Mouse (Mus musculus): Measurements from ENCODE around the gene Creg1. TPM values are rescaled to one million over a fixed set of nuclear protein-coding genes. Genes with fewer than 3 reads are reported as not detected.
"Not testable (repeated sequence)": the region's sequence is repeated elsewhere in the genome, so short reads cannot be mapped to it uniquely, and the experiment has no call there.

The Creg1 gene
- polyA plus RNA-seq, 1 experiment, result 89.4 TPM

DNA sequence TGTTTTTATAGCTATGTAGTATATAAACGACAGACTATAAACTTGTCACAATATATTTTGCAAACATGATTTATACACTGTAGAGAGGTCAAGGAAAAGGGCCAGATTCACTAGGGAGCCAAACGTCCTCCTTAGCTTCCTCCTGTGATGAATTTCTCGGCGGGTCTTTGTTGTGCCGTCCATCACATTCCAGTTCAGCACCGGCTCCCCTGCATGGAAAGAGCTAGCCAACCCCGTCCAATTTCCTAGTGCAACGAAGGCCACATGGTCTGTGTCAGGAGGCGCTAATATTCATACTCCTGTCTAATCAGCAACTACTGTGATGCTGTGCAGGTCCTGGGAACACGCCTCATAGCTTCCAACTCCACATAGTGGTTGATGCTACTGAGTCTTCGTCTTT lies 15.5 kb upstream of the Creg1 start:
- WGBS, result 66% methylated on average over 11 of the region's 11 CpGs
- no peaks in the 10 kb centered on the region for H3K27me3 ChIP-seq (ENCODE audit: control insufficient read depth, insufficient read depth, low read length)
- no peak overlapping the region for H3K27ac ChIP-seq (ENCODE audit: insufficient read depth, low read length)
- no peaks in the 10 kb centered on the region for H3K36me3 ChIP-seq (ENCODE audit: control insufficient read depth, insufficient read depth, low read length)
- peaks cover 3% of the 10 kb centered on the region; the same call in 1 of the 2 replicates for H3K4me1 ChIP-seq (ENCODE audit: control insufficient read depth, insufficient read depth, insufficient read length)
- TF ChIP-seq POLR2A (IDR thresholded peaks at IDR 0.05; ENCODE audit: low read depth, low read length) (no peak), CTCF (IDR thresholded peaks at IDR 0.05; ENCODE audit: extremely low read depth, insufficient read depth, insufficient read length, insufficient replicate concordance) (no peak)
- H3K4me3 ChIP-seq (ENCODE audit: extremely low read depth, insufficient read depth, insufficient read length), result no peak overlapping the region
- no peak for DNase-seq (ENCODE audit: low read depth in 1 of 2, low spot score in 2 of 2)

DNA sequence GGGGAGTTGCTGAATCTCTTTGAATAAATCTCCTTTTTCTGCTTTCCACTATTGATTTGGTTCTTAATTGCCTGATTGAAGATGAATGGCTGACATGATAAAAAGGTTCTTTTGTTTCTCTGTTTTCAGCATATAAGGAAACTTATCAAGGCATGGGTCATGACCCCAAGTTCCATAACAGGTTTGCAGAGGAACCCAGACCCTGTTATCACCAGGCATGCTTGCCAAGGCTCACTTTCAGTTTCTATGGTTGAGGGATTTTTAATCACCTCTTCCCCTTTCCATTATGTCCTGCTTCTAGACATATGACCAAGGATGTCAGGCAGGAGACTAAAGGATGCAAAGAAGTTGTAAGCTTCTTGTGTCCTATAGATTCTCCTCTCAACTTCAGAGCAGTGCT lies 12.4 kb upstream of the Creg1 start:
- TF ChIP-seq CTCF (IDR thresholded peaks at IDR 0.05; ENCODE audit: extremely low read depth, insufficient read depth, insufficient read length, insufficient replicate concordance) (no peak), POLR2A (IDR thresholded peaks at IDR 0.05; ENCODE audit: low read depth, low read length) (no peak)
- no peaks in the 10 kb centered on the region for H3K36me3 ChIP-seq (ENCODE audit: control insufficient read depth, insufficient read depth, low read length)
- no peak overlapping the region for H3K4me3 ChIP-seq (ENCODE audit: extremely low read depth, insufficient read depth, insufficient read length)
- H3K4me1 ChIP-seq (ENCODE audit: control insufficient read depth, insufficient read depth, insufficient read length), result peaks cover 3% of the 10 kb centered on the region; the same call in 1 of the 2 replicates
- no peak overlapping the region for H3K27ac ChIP-seq (ENCODE audit: insufficient read depth, low read length)
- no peak for DNase-seq (ENCODE audit: low read depth in 1 of 2, low spot score in 2 of 2)
- H3K27me3 ChIP-seq (ENCODE audit: control insufficient read depth, insufficient read depth, low read length), result no peaks in the 10 kb centered on the region

GRCm38 (mm10) chr1:165751838-165752237 lies 11.7 kb upstream of the Creg1 start:
- Histone ChIP-seq H3K4me1 (ENCODE audit: control insufficient read depth, insufficient read depth, insufficient read length) (peaks cover 3% of the 10 kb centered on the region; the same call in 1 of the 2 replicates), H3K27me3 (ENCODE audit: control insufficient read depth, insufficient read depth, low read length) (no peaks in the 10 kb centered on the region), H3K4me3 (ENCODE audit: extremely low read depth, insufficient read depth, insufficient read length) (no peak overlapping the region), H3K36me3 (ENCODE audit: control insufficient read depth, insufficient read depth, low read length) (no peaks in the 10 kb centered on the region), H3K27ac (ENCODE audit: insufficient read depth, low read length) (no peak overlapping the region)
- no peak for DNase-seq (ENCODE audit: low read depth in 1 of 2, low spot score in 2 of 2)
- TF ChIP-seq CTCF (IDR thresholded peaks at IDR 0.05; ENCODE audit: extremely low read depth, insufficient read depth, insufficient read length, insufficient replicate concordance) (no peak), POLR2A (IDR thresholded peaks at IDR 0.05; ENCODE audit: low read depth, low read length) (no peak)
- 88% methylated on average over 5 of the region's 5 CpGs for WGBS

DNA sequence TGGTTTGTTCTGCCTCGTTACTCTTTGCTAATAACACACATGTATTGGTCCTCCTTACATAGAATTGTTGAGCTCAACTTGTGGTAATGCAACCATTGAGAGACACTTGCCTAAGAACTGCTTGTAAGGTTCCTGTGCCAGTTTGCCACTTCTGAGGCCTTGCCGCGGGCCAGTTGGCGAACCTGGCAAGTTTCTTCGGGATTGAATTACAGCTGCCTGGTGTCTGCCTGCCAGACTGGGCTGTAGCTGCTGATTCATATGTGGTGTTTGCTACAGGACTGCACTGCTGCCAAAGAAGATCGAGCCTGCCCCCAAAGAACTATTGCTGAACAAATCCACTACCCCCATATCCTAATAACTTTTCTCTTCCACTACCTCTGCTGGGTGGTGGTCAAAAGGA lies 9.3 kb upstream of the Creg1 start:
- DNase-seq (ENCODE audit: low read depth in 1 of 2, low spot score in 2 of 2), result no peak
- WGBS, result 88% methylated on average over 6 of the region's 6 CpGs
- Histone ChIP-seq H3K27ac (ENCODE audit: insufficient read depth, low read length) (no peak overlapping the region), H3K4me1 (ENCODE audit: control insufficient read depth, insufficient read depth, insufficient read length) (peaks cover 3% of the 10 kb centered on the region; the same call in 1 of the 2 replicates), H3K36me3 (ENCODE audit: control insufficient read depth, insufficient read depth, low read length) (no peaks in the 10 kb centered on the region), H3K27me3 (ENCODE audit: control insufficient read depth, insufficient read depth, low read length) (no peaks in the 10 kb centered on the region), H3K4me3 (ENCODE audit: extremely low read depth, insufficient read depth, insufficient read length) (no peak overlapping the region)
- TF ChIP-seq POLR2A (IDR thresholded peaks at IDR 0.05; ENCODE audit: low read depth, low read length) (no peak), CTCF (IDR thresholded peaks at IDR 0.05; ENCODE audit: extremely low read depth, insufficient read depth, insufficient read length, insufficient replicate concordance) (no peak)

GRCm38 (mm10) chr1:165755194-165755593 lies 8.4 kb upstream of the Creg1 start:
- 65% methylated on average over 4 of the region's 4 CpGs for WGBS
- Histone ChIP-seq H3K4me3 (ENCODE audit: extremely low read depth, insufficient read depth, insufficient read length) (no peak overlapping the region), H3K4me1 (ENCODE audit: control insufficient read depth, insufficient read depth, insufficient read length) (peaks cover 3% of the 10 kb centered on the region; the same call in 1 of the 2 replicates), H3K36me3 (ENCODE audit: control insufficient read depth, insufficient read depth, low read length) (no peaks in the 10 kb centered on the region), H3K27me3 (ENCODE audit: control insufficient read depth, insufficient read depth, low read length) (no peaks in the 10 kb centered on the region), H3K27ac (ENCODE audit: insufficient read depth, low read length) (no peak overlapping the region)
- TF ChIP-seq CTCF (IDR thresholded peaks at IDR 0.05; ENCODE audit: extremely low read depth, insufficient read depth, insufficient read length, insufficient replicate concordance), result no peak
- no peak for DNase-seq (ENCODE audit: low read depth in 1 of 2, low spot score in 2 of 2)

DNA sequence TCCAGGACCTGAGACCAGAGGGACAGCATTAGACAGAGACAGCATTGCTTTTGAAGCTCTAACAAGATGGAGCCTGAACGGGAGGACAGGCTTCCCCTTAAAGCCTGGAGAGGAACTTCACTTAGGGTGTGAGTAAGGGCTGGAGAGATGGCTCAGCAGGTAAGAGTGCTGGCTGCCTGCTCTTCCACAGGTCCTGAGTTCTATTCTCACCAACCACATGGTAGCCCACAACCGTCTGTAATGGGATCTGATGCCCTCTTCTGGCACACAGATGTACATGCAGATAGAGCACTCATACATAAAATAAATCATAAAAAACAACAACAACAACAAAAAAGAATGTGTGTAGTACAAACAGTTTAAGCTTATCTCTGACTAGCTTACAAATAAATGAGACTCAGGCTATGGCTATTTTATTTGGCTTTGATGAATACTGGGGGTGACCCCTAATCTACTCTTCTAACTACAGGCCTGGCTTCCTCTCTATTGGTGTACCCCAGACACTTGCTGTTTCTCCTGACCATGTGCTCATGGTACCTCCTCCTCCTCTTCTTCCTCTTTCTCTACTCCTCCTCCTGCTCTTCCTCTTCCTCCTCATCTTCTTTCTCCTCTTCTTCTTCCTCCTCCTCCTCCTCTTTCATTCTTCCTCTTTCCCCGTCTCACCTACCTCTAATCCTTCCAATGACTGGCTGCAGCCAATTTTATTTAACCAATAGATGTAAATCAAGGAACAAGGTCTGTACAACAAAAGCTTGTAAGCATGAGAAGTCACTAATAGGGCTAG lies 1.8 kb upstream of the Creg1 start:
- DNase-seq (ENCODE audit: low read depth in 1 of 2, low spot score in 2 of 2), result no peak
- no peak for TF ChIP-seq POLR2A (IDR thresholded peaks at IDR 0.05; ENCODE audit: low read depth, low read length)
- no peak for TF ChIP-seq CTCF (IDR thresholded peaks at IDR 0.05; ENCODE audit: extremely low read depth, insufficient read depth, insufficient read length, insufficient replicate concordance)
- 81% methylated on average over 3 of the region's 3 CpGs for WGBS
- Histone ChIP-seq H3K27ac (ENCODE audit: insufficient read depth, low read length) (no peak overlapping the region), H3K4me3 (ENCODE audit: extremely low read depth, insufficient read depth, insufficient read length) (no peak overlapping the region), H3K4me1 (ENCODE audit: control insufficient read depth, insufficient read depth, insufficient read length) (peaks cover 2% of the 10 kb centered on the region; the same call in 1 of the 2 replicates), H3K36me3 (ENCODE audit: control insufficient read depth, insufficient read depth, low read length) (no peaks in the 10 kb centered on the region), H3K27me3 (ENCODE audit: control insufficient read depth, insufficient read depth, low read length) (no peaks in the 10 kb centered on the region)

GRCm38 (mm10) chr1:165762498-165762897 lies 1.0 kb upstream of the Creg1 start:
- H3K27me3 ChIP-seq (ENCODE audit: control insufficient read depth, insufficient read depth, low read length); H3K36me3 ChIP-seq (ENCODE audit: control insufficient read depth, insufficient read depth, low read length); H3K4me1 ChIP-seq (ENCODE audit: control insufficient read depth, insufficient read depth, insufficient read length); DNase-seq (ENCODE audit: low read depth in 1 of 2, low spot score in 2 of 2); H3K4me3 ChIP-seq (ENCODE audit: extremely low read depth, insufficient read depth, insufficient read length); H3K27ac ChIP-seq (ENCODE audit: insufficient read depth, low read length): not testable (repeated sequence)
- WGBS, result 22% methylated on average over 2 of the region's 2 CpGs

All from spleen, adult 2 months (tissue).